Mouse (Mus musculus) Muller cell, postnatal 12 days (primary cell): ENCODE data around the gene Spata2l.
"Not testable (repeated sequence)": the region's sequence is repeated elsewhere in the genome, so short reads cannot be mapped to it uniquely, and the experiment has no call there.

Source experiments
- DNase-seq: peaks from one replicate; pipeline ENCODE4 v3.0.0-alpha.2; 2015; ENCODE audit errors: inconsistent ontology term

Gene Spata2l

DNA sequence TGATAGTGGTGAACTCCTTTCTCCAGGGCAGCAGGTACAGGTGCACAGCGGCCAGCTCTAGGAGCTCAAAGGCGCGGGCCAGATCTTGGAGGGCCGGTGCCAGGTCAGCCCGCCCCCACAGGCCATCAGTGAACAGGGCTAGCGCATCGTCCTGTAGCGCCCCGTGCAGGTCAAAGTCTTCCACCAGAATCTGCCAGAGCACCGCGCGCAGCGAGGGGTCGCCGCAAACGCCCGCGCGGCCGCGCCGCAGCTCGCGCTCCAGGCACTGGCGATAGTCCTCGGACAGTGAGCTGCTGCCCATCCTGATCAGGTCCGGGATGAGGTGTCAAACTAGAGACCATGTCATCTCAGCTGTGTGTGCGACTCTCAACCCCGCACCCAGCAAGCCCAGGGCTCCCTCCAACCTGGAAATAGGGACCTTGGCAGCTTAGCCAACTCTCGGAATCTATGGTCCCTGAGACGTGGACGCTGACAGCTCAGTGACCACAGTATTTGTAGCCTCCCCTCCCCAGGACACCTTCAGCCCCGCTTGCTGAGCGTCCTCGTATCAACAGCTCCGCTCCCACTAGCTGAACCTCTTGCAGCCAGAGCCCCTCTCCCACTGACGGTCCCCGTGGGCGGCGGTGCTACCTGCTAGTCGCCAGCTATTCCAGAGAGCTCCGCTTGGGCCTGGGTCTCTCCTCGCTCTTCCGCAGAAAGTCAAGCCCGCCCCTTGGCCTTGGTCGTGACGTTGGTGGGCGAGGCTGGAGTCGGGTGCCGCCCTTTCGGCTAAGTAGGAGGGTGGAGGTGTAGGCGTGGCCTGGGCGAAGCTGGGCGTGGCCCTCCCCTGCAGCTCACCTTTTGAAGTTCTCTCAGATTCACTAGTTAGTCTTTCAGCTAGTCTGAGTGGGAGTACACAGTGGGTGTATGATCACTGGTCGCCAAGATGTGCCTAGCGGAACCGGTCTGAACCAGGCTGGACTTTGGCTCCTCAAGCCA lies at the start of gene Spata2l:
Gene Spata2l (minus strand): TSS at position 714 of the 978 bp plus-strand sequence.
- peak; percentile 88 for DNase-seq

- peak; percentile 67 for DNase-seq
Measured at GRCm38 (mm10) chr8:123284493-123284892, 48.5 kb upstream of the Spata2l start.

DNA sequence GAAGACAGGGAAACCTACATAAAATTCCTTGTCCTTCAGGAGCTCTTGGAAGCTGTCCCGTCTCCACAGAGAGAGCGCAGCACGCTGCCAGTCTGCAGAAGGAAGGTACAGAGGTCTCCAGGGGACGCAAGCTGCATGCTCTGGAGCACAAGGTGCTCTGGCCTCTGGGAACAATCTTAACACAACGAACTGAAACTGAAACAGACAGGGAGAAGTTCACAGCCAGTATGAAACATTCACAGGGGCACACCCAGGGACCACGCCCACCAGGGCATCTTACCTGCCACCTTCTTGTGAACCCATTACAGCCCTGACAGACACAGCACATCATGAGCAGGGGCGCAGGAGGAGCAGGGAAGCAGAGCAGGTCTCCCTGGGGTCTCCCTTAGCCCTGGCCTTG lies 48.0 kb upstream of the Spata2l start:
- DNase-seq: no peak

DNA sequence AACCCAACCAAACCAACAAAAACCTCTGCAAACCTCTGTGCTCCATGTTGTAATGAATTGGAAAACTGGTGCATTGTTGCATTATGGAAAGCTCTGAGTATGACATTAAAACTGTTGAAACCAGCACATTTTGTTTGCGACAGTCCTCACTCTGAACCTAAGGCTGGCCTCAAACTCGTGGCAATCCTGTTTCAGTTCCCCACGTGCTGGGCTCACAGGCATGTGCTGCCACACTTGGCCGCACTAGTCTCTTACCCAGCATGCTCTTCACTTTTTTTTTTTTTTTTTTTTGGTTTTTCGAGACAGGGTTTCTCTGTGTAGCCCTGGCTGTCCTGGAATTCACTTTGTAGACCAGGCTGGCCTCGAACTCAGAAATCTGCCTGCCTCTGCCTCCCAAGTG lies 47.0 kb upstream of the Spata2l start:
- DNase-seq: not testable (repeated sequence)

DNA sequence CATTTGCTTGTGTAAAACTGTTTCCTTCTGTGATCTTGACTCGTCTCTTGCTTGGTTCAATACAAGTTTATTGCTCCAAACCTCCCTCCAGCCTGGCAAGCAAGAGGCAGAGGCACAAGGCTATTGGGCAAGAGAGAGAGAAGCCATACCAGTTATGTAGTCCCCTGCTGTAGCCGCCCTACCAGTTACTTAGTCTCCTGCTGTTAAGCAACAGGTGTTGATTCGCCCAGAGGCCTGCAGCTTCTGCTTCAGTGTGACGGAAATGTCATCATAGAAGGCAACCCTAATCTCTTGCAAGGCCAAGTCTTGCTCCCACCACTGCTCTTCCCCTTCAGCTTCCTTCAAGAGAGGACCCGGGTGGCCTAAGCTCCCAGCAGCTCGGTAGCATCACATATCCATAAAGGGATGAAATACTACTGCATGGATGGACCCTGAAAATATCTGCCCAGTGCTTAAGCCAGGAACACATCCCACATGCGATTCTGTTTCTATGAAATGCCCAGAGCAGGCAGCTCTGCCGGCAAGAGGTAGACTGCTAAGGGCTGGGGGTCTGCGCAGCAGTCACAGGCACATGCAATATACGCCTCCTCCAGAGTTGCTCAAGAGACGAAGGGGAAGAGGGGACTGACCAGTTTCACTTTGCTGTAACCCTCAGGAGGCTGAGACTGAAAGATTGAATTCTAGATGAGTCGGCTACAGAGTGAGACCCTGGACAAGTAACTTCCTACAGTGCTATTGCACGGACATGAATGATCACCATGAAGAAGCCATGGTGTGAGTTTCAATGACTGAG lies 44.5 kb upstream of the Spata2l start:
- DNase-seq: no peak

DNA sequence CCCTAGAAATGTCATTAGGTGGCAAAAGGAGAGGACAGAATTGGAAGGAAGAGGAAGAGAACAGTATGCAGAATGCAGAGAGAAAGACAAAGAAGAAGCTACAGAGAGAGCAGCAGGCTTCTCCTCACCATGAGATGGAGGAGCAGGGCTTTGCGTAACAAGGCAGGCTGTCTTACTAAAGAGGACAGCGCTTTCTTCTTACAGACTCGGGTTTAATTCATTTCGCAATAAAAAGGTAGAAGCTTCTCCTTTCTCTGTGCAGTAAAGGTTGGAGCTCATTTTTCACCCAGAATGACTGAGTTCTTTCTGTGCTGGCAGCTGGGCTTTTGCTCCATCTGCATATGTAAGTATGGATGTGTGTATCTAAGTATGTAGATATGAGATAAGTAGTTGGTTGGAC lies 43.8 kb upstream of the Spata2l start:
- no peak for DNase-seq

DNA sequence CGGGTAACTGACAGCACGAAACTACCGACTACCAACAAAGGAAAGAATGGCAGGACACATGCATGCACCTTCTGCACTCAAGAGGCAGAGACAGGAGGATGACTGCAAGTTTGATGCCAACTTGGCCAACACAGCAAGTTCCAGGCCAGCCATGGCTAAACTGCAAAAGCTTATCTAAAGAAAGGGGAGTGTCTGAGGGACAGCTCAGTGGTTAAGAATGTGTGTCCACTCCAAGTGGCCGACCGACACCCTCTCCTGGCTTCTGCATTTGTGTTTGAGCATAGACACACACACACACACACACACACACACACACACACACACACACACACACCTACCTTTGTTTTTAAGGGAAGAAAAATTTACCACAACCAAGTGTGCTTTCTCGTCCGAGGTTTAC lies 42.4 kb upstream of the Spata2l start:
- DNase-seq: peak; percentile 26

DNA sequence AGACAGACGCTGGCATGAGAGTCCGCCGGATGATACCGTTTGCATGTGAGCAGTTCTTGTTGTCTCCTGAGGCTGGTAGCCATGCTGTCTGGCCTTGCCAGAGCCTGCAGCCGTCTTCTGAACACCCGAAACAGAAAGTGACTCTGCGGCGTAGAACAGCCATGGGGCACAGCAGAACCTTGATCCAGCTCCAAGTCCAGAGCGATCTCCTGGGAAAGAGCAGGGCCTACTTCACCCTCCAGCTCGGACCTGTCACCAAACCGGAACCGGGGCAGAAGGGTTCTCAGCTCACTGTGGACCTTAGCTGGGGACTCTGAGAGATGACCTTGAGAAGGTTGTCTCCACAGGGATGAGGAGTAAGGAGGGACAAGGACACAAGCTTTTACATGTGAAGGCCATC lies 39.1 kb upstream of the Spata2l start:
- DNase-seq: no peak

GRCm38 (mm10) chr8:123274447-123274846 lies 38.4 kb upstream of the Spata2l start:
- DNase-seq: no peak

DNA sequence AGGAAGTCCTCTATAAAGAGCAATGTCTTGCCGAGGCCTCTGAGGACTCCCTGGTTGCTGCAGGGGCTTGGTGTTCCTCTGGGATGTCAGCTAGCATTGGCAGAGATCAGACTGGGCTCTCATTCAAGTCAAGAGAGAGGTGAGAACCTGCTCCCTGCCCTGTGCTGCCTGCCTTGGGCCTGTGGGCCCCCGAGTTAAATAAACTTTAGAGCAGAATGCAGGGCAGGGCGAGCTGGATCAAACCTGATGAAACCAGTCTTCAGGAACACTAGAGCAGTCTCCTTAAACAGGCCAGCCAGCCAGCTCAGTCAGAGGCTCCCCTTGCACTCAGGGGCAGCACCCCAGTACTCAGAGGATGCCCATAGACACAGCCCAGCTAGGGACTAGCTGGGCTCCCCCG lies 35.9 kb upstream of the Spata2l start:
- no peak for DNase-seq

DNA sequence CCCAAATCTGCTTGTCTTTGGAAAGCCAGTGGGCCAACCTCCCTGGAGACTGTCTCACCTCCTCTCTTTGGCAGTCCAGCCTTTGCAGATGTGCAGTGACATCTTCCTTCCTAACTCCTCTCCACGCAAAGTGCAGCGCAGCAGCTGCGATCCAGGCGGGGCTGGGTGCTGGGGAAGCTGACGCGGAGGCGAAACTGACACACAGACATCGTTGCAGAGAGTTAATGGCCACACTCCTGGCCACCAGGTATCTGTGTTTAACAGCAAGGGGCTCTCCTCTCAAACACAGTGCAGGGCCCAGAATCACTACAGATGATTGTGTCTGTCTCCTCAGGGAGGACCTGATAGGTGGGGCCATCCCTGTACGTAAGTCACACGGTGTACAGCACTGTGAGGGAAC lies 35.1 kb upstream of the Spata2l start:
- DNase-seq: no peak

DNA sequence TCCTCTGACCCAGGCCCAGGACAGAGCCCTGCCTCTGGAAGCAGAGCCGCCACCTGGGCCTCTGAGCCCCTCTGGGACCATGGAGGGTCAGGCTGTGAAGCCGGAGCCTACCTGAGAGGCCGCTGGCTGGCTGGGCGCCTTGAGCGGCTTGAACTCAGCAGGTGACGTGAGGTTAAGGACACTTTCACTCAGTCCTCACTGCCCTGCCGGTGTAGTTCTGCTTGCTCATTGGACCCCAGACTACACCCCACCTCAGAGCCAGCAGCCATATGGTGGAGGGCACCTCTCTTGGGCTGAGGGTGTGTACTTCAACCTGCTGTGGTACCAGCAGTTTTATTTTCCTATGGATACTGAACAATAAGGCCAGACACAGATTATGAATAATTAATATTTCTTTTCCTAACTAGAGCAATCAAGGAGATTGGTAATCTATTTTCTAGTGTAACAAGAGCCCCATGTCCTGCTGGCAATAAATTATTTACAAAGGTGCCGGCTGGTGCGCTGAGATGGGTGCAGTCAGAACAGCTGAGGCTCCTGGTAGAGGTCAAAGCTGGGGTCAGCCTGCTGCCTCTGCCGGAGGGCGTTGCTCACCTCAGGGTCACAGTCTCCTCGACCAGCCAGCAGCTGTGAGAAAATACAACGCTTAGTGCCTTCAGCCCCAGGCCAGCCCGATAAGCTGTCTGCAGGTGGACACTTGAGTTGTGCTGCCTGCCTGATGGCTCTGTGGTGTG lies 32.1 kb upstream of the Spata2l start:
- DNase-seq: no peak

GRCm38 (mm10) chr8:123257593-123257992 lies 21.6 kb upstream of the Spata2l start:
- DNase-seq: not testable (repeated sequence)

DNA sequence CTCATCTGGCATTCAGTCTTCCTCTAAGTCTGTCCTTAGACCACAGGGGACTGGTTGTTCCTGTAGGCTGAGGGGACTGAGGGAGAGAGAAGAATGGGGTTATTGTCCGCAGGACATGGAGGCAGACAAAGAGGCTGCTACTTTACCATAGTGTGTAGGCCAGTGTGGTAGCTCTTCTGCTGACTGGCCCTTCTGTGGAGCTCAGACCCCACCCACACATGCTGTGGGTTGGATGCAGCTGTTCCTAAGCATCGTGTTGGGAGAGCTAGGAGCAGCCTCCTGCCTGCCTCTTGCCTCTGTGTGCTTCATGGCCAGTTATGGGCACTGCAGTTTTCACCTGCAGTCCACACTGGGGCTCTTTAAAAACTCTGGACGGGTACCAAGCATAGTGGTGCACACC lies 21.1 kb upstream of the Spata2l start:
- peak; percentile 18 for DNase-seq

DNA sequence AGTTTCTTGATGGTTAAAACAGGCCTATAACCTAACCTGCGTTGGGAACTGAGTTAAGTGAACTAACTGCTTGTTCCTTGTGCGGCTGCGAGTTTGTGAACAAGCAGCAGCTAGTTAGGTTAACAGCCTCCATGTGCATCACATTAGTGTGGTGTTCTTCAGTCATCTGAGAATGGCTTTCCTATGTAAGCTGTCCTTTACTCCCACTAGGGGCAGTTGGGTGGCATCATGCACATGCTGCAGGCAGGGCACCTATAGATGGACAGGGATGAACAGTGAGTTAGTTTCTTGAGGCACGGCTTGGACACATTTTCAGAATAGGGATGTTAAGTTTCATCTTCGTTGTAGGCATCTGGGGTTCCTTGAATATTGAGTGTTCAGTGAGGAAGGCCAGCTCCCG lies 19.1 kb upstream of the Spata2l start:
- DNase-seq: no peak

DNA sequence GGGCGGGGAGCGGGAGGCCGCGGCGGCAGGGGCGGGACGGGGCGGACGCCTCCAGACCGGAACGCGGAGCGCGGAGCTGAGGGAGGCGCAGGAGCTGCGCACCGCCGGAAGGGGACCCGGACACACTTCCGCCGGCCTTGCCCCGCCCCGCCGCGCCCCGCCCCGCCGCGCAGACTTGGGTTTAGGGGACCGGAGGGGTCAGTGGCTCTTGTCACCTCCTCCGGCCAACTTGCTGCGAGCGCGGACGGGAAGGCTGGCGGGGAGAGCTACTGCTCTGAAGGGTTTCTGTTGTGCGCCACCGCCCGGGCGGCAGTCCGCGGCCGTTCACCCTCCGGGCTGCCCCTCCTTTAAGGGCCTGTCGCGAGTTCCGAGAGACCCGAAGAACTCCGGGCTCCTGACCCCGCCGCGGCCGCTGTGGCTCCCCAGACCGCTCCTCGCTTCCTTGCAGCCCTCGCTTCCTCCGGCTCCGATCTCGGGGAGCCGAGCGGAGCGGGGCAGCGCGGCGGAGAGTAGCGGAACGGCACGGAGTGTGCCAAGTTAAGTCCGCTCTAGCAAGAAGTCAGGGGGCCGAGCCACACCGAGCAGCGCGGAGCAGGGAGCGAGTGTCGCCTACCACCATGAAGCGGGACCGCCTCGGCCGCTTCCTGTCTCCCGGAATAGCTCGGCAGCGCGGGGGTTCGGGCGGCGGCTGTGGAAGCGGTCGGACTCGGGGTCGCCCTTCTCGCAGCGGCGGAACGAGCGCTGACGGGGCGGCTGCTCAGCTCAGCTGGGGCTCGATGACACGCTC lies 18.3 kb upstream of the Spata2l start, which contains the start of the genes Zfp276 and Vps9d1:
Gene Zfp276 (plus strand): TSS at position 97 of the 787 bp plus-strand sequence.
Gene Vps9d1 (minus strand): TSS at position 250 of the 787 bp plus-strand sequence.
- peak; percentile 93 for DNase-seq

DNA sequence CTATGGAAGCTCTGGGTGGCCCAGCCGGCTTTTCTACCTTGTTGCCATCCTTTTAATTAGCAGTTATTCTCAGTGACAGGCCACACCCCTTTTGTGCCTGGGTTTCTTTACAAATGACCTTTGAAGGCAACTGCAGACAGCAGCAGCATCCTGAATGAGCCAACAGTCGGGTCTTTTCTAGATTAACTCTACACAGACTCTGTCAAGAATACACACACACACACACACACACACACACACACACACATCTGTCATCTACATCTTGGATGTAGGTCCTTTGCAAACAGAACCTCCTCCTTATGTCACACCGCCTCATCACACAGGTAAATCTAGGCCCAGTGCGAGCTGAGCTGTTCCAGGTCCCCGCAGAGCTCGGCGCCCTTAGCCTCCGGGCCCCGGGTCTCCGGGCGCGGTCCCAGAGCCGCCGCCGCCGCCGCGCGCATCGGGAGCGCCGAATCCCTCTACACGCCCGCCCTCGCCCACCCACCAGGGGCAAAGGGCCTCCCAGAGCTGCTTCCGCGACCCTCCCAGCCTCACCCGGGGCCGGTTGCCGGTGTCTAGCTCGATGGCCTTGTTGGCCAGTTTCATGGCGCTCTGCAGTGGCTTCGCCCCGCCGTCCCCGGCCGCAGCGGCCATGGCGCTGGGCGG lies 17.5 kb upstream of the Spata2l start:
- no peak for DNase-seq

GRCm38 (mm10) chr8:123252925-123253324 lies 16.9 kb upstream of the Spata2l start:
- DNase-seq: no peak

DNA sequence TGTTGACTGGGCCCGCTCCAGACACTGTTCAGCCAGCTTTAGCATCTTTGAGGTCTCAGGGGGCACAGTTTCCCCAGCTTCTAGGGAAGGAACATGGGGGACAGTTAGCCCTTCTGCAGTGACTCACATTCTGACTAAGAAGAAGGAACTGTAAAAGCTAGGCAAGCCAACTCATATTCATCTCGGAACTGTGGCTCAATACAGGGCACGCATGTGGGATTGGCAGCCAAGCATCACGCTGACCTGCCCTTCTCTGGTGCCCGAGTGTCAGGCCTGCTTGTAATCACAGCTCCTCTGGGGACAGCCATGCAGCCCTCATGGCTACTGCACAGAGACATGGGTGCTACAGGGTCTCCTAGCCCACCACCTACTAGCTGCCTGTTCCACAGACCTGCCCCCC lies 14.9 kb upstream of the Spata2l start:
- no peak for DNase-seq

GRCm38 (mm10) chr8:123248596-123248995 lies 12.6 kb upstream of the Spata2l start:
- DNase-seq: no peak
